9 mouse cellular contexts compared by ENCODE assay signal in genomic region chr10:128495270-128495669, GRCm38 (mm10). TPM values are rescaled to one million over a fixed set of nuclear protein-coding genes. Genes with fewer than 3 reads are reported as not detected.
DNase-seq lines count a peak whose midpoint lies in the region; ATAC-seq and TF ChIP-seq lines count a peak whose summit lies in the region.
"Had no signal": no experiment of that assay in that cellular context is flagged by ENCODE, and none has a peak within 500 bp of the region (broad histone marks: within the 10 kb centered on the region; RNA-seq: fewer than 3 reads in every experiment).

No protein-coding gene starts in this region.

- no peak for TF ChIP-seq EP300 in MEL (IDR thresholded peaks at IDR 0.05; ENCODE audit: low read depth in 1 of 2, low read length in 2 of 2)

- no peak for TF ChIP-seq POLR2A in kidney, adult 2 months (IDR thresholded peaks at IDR 0.05; ENCODE audit: low read depth, low read length)
- TF ChIP-seq POLR2A in MEL (IDR thresholded peaks at IDR 0.05; ENCODE audit: control insufficient read depth in 1 of 2, insufficient read depth in 1 of 2, low read depth in 1 of 2, low read length in 2 of 2, poor library complexity in 1 of 2) = no peak
- no peak for TF ChIP-seq POLR2A in thymus, adult 2 months (IDR thresholded peaks at IDR 0.05; ENCODE audit: control insufficient read depth, extremely low read depth, insufficient read depth, low read length, poor library complexity)

- H3K27me3 ChIP-seq in kidney, adult 2 months (replicated peaks; ENCODE audit: control insufficient read depth, insufficient read depth, low read length) = no peaks in the 10 kb centered on the region
- no peaks in the 10 kb centered on the region for H3K27me3 ChIP-seq in MEL (ENCODE audit: control insufficient read depth in 1 of 2, insufficient read depth in 2 of 2, low read length in 2 of 2)
- H3K27me3 ChIP-seq in hindbrain, embryonic 13.5 days = no peaks in the 10 kb centered on the region
- H3K27me3 ChIP-seq in midbrain, embryonic 15.5 days (replicated peaks) = no peaks in the 10 kb centered on the region
- H3K27me3 ChIP-seq in thymus, adult 2 months (ENCODE audit: control insufficient read depth, insufficient read depth, low read length) = no peaks in the 10 kb centered on the region

- no peaks in the 10 kb centered on the region; the same call in 1 of the 2 replicates for H3K36me3 ChIP-seq in kidney, adult 2 months (ENCODE audit: control insufficient read depth, insufficient read depth, low read length)
- peaks cover 5 to 24% of the 10 kb centered on the region in 2 experiments for H3K36me3 ChIP-seq in MEL (ENCODE audit: control insufficient read depth in 1 of 2, insufficient read depth in 2 of 2, low read length in 2 of 2)
- H3K36me3 ChIP-seq in hindbrain, embryonic 13.5 days = peaks cover 17% of the 10 kb centered on the region
- H3K36me3 ChIP-seq in midbrain, embryonic 15.5 days (replicated peaks) = peaks cover 10% of the 10 kb centered on the region
- peaks cover 13% of the 10 kb centered on the region for H3K36me3 ChIP-seq in thymus, adult 2 months (ENCODE audit: control insufficient read depth, insufficient read depth, low read length)

- TF ChIP-seq RAD21 in MEL (IDR thresholded peaks at IDR 0.05; ENCODE audit: low read depth, low read length) = no peak

- H3K9me3 ChIP-seq in MEL (replicated peaks; ENCODE audit: insufficient read depth, low read length) = no peaks in the 10 kb centered on the region
- H3K9me3 ChIP-seq in hindbrain, embryonic 13.5 days = no peaks in the 10 kb centered on the region
- H3K9me3 ChIP-seq in midbrain, embryonic 15.5 days = no peaks in the 10 kb centered on the region

- H3K4me2 ChIP-seq in hindbrain, embryonic 13.5 days = peak overlapping the region; percentile 79
- peak overlapping the region; percentile 85; the same call in 1 of the 2 replicates for H3K4me2 ChIP-seq in midbrain, embryonic 15.5 days

- peaks cover 27% of the 10 kb centered on the region for H3K4me1 ChIP-seq in kidney, adult 2 months (ENCODE audit: control insufficient read depth, insufficient read depth, low read length)
- peaks cover 17 to 34% of the 10 kb centered on the region in 2 experiments for H3K4me1 ChIP-seq in MEL (ENCODE audit: control insufficient read depth in 1 of 2, insufficient read depth in 2 of 2, low read length in 2 of 2)
- H3K4me1 ChIP-seq in hindbrain, embryonic 13.5 days (replicated peaks) = peaks cover 62% of the 10 kb centered on the region
- peaks cover 45% of the 10 kb centered on the region for H3K4me1 ChIP-seq in midbrain, embryonic 15.5 days
- peaks cover 35% of the 10 kb centered on the region for H3K4me1 ChIP-seq in thymus, adult 2 months (replicated peaks; ENCODE audit: control insufficient read depth, insufficient read depth, low read length)

- TF ChIP-seq CTCF in kidney, adult 2 months (conservative IDR thresholded peaks at IDR 0.05; ENCODE audit: insufficient read depth, insufficient read length, low read depth, low read length) = no peak
- TF ChIP-seq CTCF in MEL (IDR thresholded peaks at IDR 0.05 in 2 of 3, conservative IDR thresholded peaks at IDR 0.05 in 1 of 3; ENCODE audit: control insufficient read depth in 1 of 3, insufficient read depth in 1 of 3, low read depth in 2 of 3, low read length in 3 of 3, poor library complexity in 1 of 3, severe bottlenecking in 1 of 3) = peak in 1 of 3 experiments; percentile 21; a peak in 1 of 6 replicates
- no peak for TF ChIP-seq CTCF in thymus, adult 2 months (IDR thresholded peaks at IDR 0.05; ENCODE audit: borderline replicate concordance, control insufficient read depth, extremely low read depth, insufficient read depth, low read length, poor library complexity)

- H3K27ac ChIP-seq in kidney, adult 2 months (ENCODE audit: insufficient read depth, low read depth, low read length) = peak overlapping the region; percentile 99; the same call in 1 of the 2 replicates
- H3K27ac ChIP-seq in MEL (ENCODE audit: control insufficient read depth, low read depth, low read length) = peak overlapping the region; percentile 77
- H3K27ac ChIP-seq in hindbrain, embryonic 13.5 days = 0 out of 2 replicates have a peak overlapping the region, but pooled peaks have one; percentile 86
- H3K27ac ChIP-seq in midbrain, embryonic 15.5 days = peak overlapping the region; percentile 97
- H3K27ac ChIP-seq in thymus, adult 2 months (ENCODE audit: control insufficient read depth, insufficient read depth, low read length) = no peak overlapping the region

- no peak for DNase-seq in kidney, adult 2 months
- no peak for DNase-seq in kidney, adult 9 months
- peak; percentile 59 for DNase-seq in MEL (ENCODE audit: low read depth, low spot score)
- DNase-seq in right cerebral cortex, adult 2 months (ENCODE audit: low spot score in 2 of 2) = no peak
- DNase-seq in thymus, adult 2 months = no peak
- DNase-seq: adrenal gland, postnatal 36 days had no signal

- 74% methylated on average over 2 of the region's 2 CpGs for WGBS in kidney, adult 2 months
- WGBS in hindbrain, embryonic 13.5 days = 74% methylated on average over 2 of the region's 2 CpGs
- WGBS in midbrain, embryonic 15.5 days = 81% methylated on average over 2 of the region's 2 CpGs
- WGBS in thymus, adult 2 months = 41% methylated on average over 2 of the region's 2 CpGs

- peak overlapping the region; percentile 91; the same call in 1 of the 2 replicates for H3K4me3 ChIP-seq in kidney, adult 2 months (ENCODE audit: insufficient read depth, low read depth, low read length)
- peak overlapping the region; percentile 64 to 79 for H3K4me3 ChIP-seq in MEL (ENCODE audit: control insufficient read depth in 1 of 2, insufficient read depth in 1 of 2, low read depth in 2 of 2, low read length in 2 of 2)
- H3K4me3 ChIP-seq in hindbrain, embryonic 13.5 days = peak overlapping the region; percentile 86; the same call in 1 of the 2 replicates
- H3K4me3 ChIP-seq in midbrain, embryonic 15.5 days = peak overlapping the region; percentile 81; the same call in 1 of the 2 replicates
- no peak overlapping the region for H3K4me3 ChIP-seq in thymus, adult 2 months (ENCODE audit: control insufficient read depth, insufficient read depth, low read length)

- H3K9ac ChIP-seq in MEL (ENCODE audit: control insufficient read depth, low read depth, low read length, poor library complexity, severe bottlenecking) = peak overlapping the region; percentile 86
- H3K9ac ChIP-seq in hindbrain, embryonic 13.5 days = peak overlapping the region; percentile 91
- H3K9ac ChIP-seq in midbrain, embryonic 15.5 days = peak overlapping the region; percentile 67; the same call in 1 of the 2 replicates

- ATAC-seq in hindbrain, embryonic 13.5 days (ENCODE audit: low FRiP score) = no peak
- no peak for ATAC-seq in midbrain, embryonic 15.5 days (replicated peaks)
- ATAC-seq in frontal cortex, adult (ENCODE audit: low TSS enrichment) = no peak

- peaks cover 36% of the 10 kb centered on the region for H3K79me2 ChIP-seq in MEL (ENCODE audit: control insufficient read depth, insufficient read depth, low read length, poor library complexity)

TF ChIP-seq in MEL, 35 proteins besides CTCF, POLR2A, EP300 and RAD21 (continues in another document):
- TF ChIP-seq ELF1 (IDR thresholded peaks at IDR 0.05; ENCODE audit: low read depth, low read length) (no peak), MYB (IDR thresholded peaks at IDR 0.05; ENCODE audit: low read depth, low read length) (no peak)

RNA-seq across cellular contexts. Expression of gene Myl6, which starts 1.3 kb away (rescaled TPM):
- 897 and 1,416 TPM in 2 replicates for polyA plus RNA-seq in kidney, adult 2 months (2012; rRNA removed)
- 560 and 589 TPM in 2 replicates for total RNA-seq in MEL (2012; rRNA removed)
- polyA plus RNA-seq in MEL (2012; ENCODE audit: insufficient read depth in 1 of 2, insufficient read length in 2 of 2, low read depth in 1 of 2, low replicate concordance in 2 of 2, missing spikeins in 1 of 2) = 100 to 1,000 TPM in 1 of 2 experiments, not detected in 1; 399 TPM
- 933 and 943 TPM in 2 replicates for polyA plus RNA-seq in hindbrain, embryonic 13.5 days (2015; fragmentation: Nextera tagmentation; extraction: Ambion mirVana)
- polyA plus RNA-seq in midbrain, embryonic 15.5 days (2015; fragmentation: Nextera tagmentation; extraction: Ambion mirVana) = 892 and 955 TPM in 2 replicates
- 445 and 566 TPM in 2 replicates for polyA plus RNA-seq in thymus, adult 2 months (2012; rRNA removed)

RNA-seq across cellular contexts. Expression of gene Myl6b, which starts 3.2 kb away (rescaled TPM):
- 8.4 and 10.6 TPM in 2 replicates for polyA plus RNA-seq in kidney, adult 2 months (2012; rRNA removed)
- 1.8 and 2.6 TPM in 2 replicates for total RNA-seq in MEL (2012; rRNA removed)
- 10 to 100 TPM in 1 of 2 experiments, not detected in 1; 18.8 TPM for polyA plus RNA-seq in MEL (2012; ENCODE audit: insufficient read depth in 1 of 2, insufficient read length in 2 of 2, low read depth in 1 of 2, low replicate concordance in 2 of 2, missing spikeins in 1 of 2)
- 4.1 and 4.2 TPM in 2 replicates for polyA plus RNA-seq in hindbrain, embryonic 13.5 days (2015; fragmentation: Nextera tagmentation; extraction: Ambion mirVana)
- polyA plus RNA-seq in midbrain, embryonic 15.5 days (2015; fragmentation: Nextera tagmentation; extraction: Ambion mirVana) = 5.4 and 5.7 TPM in 2 replicates
- polyA plus RNA-seq in thymus, adult 2 months (2012; rRNA removed) = 2.7 and 3.9 TPM in 2 replicates

RNA-seq across cellular contexts. Expression of gene Esyt1, which starts 30.4 kb away (rescaled TPM):
- 24.5 and 25.5 TPM in 2 replicates for polyA plus RNA-seq in kidney, adult 2 months (2012; rRNA removed)
- 35.1 and 35.9 TPM in 2 replicates for total RNA-seq in MEL (2012; rRNA removed)
- 10 to 100 TPM; 53.4 to 57.0 TPM for polyA plus RNA-seq in MEL (2012; ENCODE audit: insufficient read depth in 1 of 2, insufficient read length in 2 of 2, low read depth in 1 of 2, low replicate concordance in 2 of 2, missing spikeins in 1 of 2)
- polyA plus RNA-seq in hindbrain, embryonic 13.5 days (2015; fragmentation: Nextera tagmentation; extraction: Ambion mirVana) = 16.4 and 17.6 TPM in 2 replicates
- 10.5 and 11.1 TPM in 2 replicates for polyA plus RNA-seq in midbrain, embryonic 15.5 days (2015; fragmentation: Nextera tagmentation; extraction: Ambion mirVana)
- polyA plus RNA-seq in thymus, adult 2 months (2012; rRNA removed) = 146 and 155 TPM in 2 replicates

RNA-seq across cellular contexts. Expression of gene Smarcc2, which starts 36.2 kb away (rescaled TPM):
- 81.3 and 81.4 TPM in 2 replicates for polyA plus RNA-seq in kidney, adult 2 months (2012; rRNA removed)
- 22.3 and 24.8 TPM in 2 replicates for total RNA-seq in MEL (2012; rRNA removed)
- 100 to 1,000 TPM in 1 of 2 experiments, 10 to 100 TPM in 1; 68.8 to 226 TPM for polyA plus RNA-seq in MEL (2012; ENCODE audit: insufficient read depth in 1 of 2, insufficient read length in 2 of 2, low read depth in 1 of 2, low replicate concordance in 2 of 2, missing spikeins in 1 of 2)
- 195 and 196 TPM in 2 replicates for polyA plus RNA-seq in hindbrain, embryonic 13.5 days (2015; fragmentation: Nextera tagmentation; extraction: Ambion mirVana)
- polyA plus RNA-seq in midbrain, embryonic 15.5 days (2015; fragmentation: Nextera tagmentation; extraction: Ambion mirVana) = 201 and 209 TPM in 2 replicates
- 176 and 211 TPM in 2 replicates for polyA plus RNA-seq in thymus, adult 2 months (2012; rRNA removed)

RNA-seq across cellular contexts. Expression of gene Zc3h10, which starts 52.3 kb away (rescaled TPM):
- polyA plus RNA-seq in kidney, adult 2 months (2012; rRNA removed) = 10.0 and 11.3 TPM in 2 replicates
- total RNA-seq in MEL (2012; rRNA removed) = 14.2 and 14.6 TPM in 2 replicates
- 10 to 100 TPM in 1 of 2 experiments, not detected in 1; 17.3 TPM for polyA plus RNA-seq in MEL (2012; ENCODE audit: insufficient read depth in 1 of 2, insufficient read length in 2 of 2, low read depth in 1 of 2, low replicate concordance in 2 of 2, missing spikeins in 1 of 2)
- polyA plus RNA-seq in hindbrain, embryonic 13.5 days (2015; fragmentation: Nextera tagmentation; extraction: Ambion mirVana) = 19.7 and 20.9 TPM in 2 replicates
- 20.8 and 22.7 TPM in 2 replicates for polyA plus RNA-seq in midbrain, embryonic 15.5 days (2015; fragmentation: Nextera tagmentation; extraction: Ambion mirVana)
- polyA plus RNA-seq in thymus, adult 2 months (2012; rRNA removed) = 25.6 and 27.1 TPM in 2 replicates
